Mouse (Mus musculus): ENCODE measurements around the gene Atg7. TPM values are rescaled to one million over a fixed set of nuclear protein-coding genes. Genes with fewer than 3 reads are reported as not detected.

Gene Atg7
- polyA plus RNA-seq, 1 experiment from 2014 or later: 21.6 TPM

GRCm38 (mm10) chr6:114831807-114832206 lies 188.9 kb downstream of the Atg7 start:
- H3K4me3 ChIP-seq (ENCODE audit: low read depth, low read length): no peak overlapping the region
- ATAC-seq (ENCODE audit: insufficient read depth): no peak
- H3K4me2 ChIP-seq: no peak overlapping the region
- no peak overlapping the region for H3K27ac ChIP-seq (ENCODE audit: low read depth)
- no peak for TF ChIP-seq CTCF (IDR thresholded peaks at IDR 0.05; ENCODE audit: low read depth)
- no peak for DNase-seq
- H3K4me1 ChIP-seq (ENCODE audit: insufficient read depth): peaks cover 15% of the 10 kb centered on the region
- H3K27me3 ChIP-seq (ENCODE audit: insufficient read depth, low read length): no peaks in the 10 kb centered on the region
- WGBS: 85% methylated on average over 3 of the region's 3 CpGs
- H3K36me3 ChIP-seq (ENCODE audit: insufficient read depth): no peaks in the 10 kb centered on the region
- H3K9ac ChIP-seq: no peak overlapping the region
- no peaks in the 10 kb centered on the region for H3K9me3 ChIP-seq (ENCODE audit: low read depth, low read length)

DNA sequence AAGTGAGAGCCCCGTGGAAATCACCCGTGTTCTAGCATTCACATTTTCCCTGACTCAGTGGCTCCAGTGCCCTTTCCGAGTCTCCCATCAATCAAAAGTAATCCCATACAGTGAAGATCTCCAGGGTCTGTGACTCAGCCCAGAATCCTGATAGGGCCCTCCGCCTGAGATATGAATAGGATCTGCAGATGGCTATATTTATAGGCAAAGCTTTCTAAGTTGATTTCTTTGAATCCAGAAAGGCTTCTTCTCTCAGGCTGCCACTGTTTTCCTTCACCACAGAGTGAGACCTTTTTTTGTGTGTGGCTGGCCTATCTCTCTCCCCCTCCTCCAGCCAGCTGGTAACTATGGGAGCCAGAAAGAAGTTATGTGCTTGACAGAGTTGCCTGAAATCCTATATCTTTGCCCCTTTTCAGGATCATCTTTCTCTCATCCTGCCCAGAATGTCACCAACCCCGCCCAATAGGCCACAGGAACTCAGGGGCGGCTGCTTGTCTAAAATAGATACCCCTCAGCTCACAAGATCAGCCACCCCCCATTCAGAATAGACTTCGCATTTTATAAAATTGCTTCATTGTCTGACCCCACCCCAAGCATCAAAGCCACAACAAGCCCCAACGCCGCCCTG lies 190.3 kb downstream of the Atg7 start:
- H3K4me1 ChIP-seq (ENCODE audit: insufficient read depth): peaks cover 15% of the 10 kb centered on the region
- no peaks in the 10 kb centered on the region; the same call in 1 of the 2 replicates for H3K9me3 ChIP-seq (ENCODE audit: low read depth, low read length)
- H3K9ac ChIP-seq: no peak overlapping the region
- no peak for DNase-seq
- no peak overlapping the region for H3K27ac ChIP-seq (ENCODE audit: low read depth)
- H3K36me3 ChIP-seq (ENCODE audit: insufficient read depth): no peaks in the 10 kb centered on the region
- peak; percentile 10; the same call in 1 of the 2 replicates for ATAC-seq (ENCODE audit: insufficient read depth)
- 49% methylated on average over 9 of the region's 9 CpGs for WGBS
- no peak overlapping the region for H3K4me3 ChIP-seq (ENCODE audit: low read depth, low read length)
- no peak overlapping the region for H3K4me2 ChIP-seq
- H3K27me3 ChIP-seq (ENCODE audit: insufficient read depth, low read length): no peaks in the 10 kb centered on the region
- TF ChIP-seq CTCF (IDR thresholded peaks at IDR 0.05; ENCODE audit: low read depth): no peak

DNA sequence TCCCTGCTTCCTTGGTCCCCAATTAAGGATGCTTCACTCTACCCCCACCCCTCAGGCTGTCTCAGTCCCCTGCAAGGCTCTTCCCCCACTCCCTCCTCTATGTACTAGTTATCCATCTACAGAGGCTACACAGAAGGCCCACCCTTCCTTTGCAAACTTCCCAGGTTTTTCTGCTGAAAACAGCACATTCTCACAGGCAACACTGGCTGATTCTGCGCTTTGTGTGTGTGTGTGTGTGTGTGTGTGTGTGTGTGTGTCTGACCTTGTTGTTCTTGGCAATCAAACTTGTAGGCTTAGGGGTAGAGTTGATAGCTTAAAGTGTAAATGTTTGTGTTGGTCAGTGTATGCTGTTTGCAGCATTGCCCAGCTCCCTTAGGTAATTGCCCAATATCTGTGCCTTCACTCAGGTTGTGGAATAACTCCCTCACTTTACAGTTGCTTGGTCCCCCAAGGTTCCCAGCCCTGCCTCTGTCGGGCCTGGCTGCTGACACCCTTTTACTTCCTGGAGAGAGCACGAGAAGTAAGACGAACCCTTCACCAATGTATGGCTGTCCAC lies 191.0 kb downstream of the Atg7 start:
- Histone ChIP-seq H3K36me3 (ENCODE audit: insufficient read depth) (no peaks in the 10 kb centered on the region), H3K27ac (ENCODE audit: low read depth) (peak overlapping the region; percentile 32; the same call in 1 of the 2 replicates), H3K9ac (no peak overlapping the region), H3K27me3 (ENCODE audit: insufficient read depth, low read length) (no peaks in the 10 kb centered on the region), H3K4me3 (ENCODE audit: low read depth, low read length) (no peak overlapping the region), H3K9me3 (ENCODE audit: low read depth, low read length) (peaks cover 3% of the 10 kb centered on the region; the same call in 1 of the 2 replicates), H3K4me1 (ENCODE audit: insufficient read depth) (peaks cover 16% of the 10 kb centered on the region), H3K4me2 (no peak overlapping the region)
- ATAC-seq (ENCODE audit: insufficient read depth) (peak; percentile 75; the same call in 1 of the 2 replicates), DNase-seq (peak; percentile 33)
- no peak for TF ChIP-seq CTCF (IDR thresholded peaks at IDR 0.05; ENCODE audit: low read depth)
- 28% methylated on average over 4 of the region's 4 CpGs for WGBS

DNA sequence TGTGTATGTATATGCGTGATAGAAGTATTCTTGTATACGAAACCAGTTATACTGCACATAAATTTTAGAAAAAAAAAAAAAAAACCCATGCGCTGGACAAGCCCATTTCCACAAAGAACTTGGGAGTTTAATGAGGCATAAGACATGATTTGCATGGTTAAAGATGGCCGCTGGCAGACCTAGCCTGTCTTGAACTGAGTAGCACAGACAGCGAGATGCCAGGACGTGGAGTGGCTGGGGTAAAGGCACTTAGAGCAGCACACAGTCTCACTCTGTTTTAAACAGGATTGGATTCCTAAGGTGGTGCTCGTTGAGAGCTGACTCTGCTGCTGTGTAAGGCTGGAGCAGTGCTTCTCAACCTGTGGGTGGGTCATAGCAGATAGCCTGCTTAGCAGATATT lies 192.4 kb downstream of the Atg7 start:
- no peaks in the 10 kb centered on the region for H3K36me3 ChIP-seq (ENCODE audit: insufficient read depth)
- no peak overlapping the region for H3K9ac ChIP-seq
- no peak for TF ChIP-seq CTCF (IDR thresholded peaks at IDR 0.05; ENCODE audit: low read depth)
- 80% methylated on average over 7 of the region's 7 CpGs for WGBS
- H3K27ac ChIP-seq (ENCODE audit: low read depth): no peak overlapping the region
- peaks cover 21% of the 10 kb centered on the region for H3K4me1 ChIP-seq (ENCODE audit: insufficient read depth)
- H3K4me3 ChIP-seq (ENCODE audit: low read depth, low read length): no peak overlapping the region
- no peak for ATAC-seq (ENCODE audit: insufficient read depth)
- peaks cover 3% of the 10 kb centered on the region; the same call in 1 of the 2 replicates for H3K9me3 ChIP-seq (ENCODE audit: low read depth, low read length)
- H3K27me3 ChIP-seq (ENCODE audit: insufficient read depth, low read length): no peaks in the 10 kb centered on the region
- no peak overlapping the region for H3K4me2 ChIP-seq
- DNase-seq: no peak

- 68% methylated on average over 1 of the region's 1 CpGs for WGBS
- ATAC-seq (ENCODE audit: insufficient read depth) (no peak), DNase-seq (no peak)
- Histone ChIP-seq H3K9me3 (ENCODE audit: low read depth, low read length) (peaks cover 3% of the 10 kb centered on the region; the same call in 1 of the 2 replicates), H3K9ac (no peak overlapping the region), H3K36me3 (ENCODE audit: insufficient read depth) (no peaks in the 10 kb centered on the region), H3K27me3 (ENCODE audit: insufficient read depth, low read length) (no peaks in the 10 kb centered on the region), H3K4me2 (no peak overlapping the region), H3K27ac (ENCODE audit: low read depth) (no peak overlapping the region), H3K4me1 (ENCODE audit: insufficient read depth) (peaks cover 21% of the 10 kb centered on the region), H3K4me3 (ENCODE audit: low read depth, low read length) (no peak overlapping the region)
- no peak for TF ChIP-seq CTCF (IDR thresholded peaks at IDR 0.05; ENCODE audit: low read depth)
Measured at GRCm38 (mm10) chr6:114835752-114836151, 192.9 kb downstream of the Atg7 start.

DNA sequence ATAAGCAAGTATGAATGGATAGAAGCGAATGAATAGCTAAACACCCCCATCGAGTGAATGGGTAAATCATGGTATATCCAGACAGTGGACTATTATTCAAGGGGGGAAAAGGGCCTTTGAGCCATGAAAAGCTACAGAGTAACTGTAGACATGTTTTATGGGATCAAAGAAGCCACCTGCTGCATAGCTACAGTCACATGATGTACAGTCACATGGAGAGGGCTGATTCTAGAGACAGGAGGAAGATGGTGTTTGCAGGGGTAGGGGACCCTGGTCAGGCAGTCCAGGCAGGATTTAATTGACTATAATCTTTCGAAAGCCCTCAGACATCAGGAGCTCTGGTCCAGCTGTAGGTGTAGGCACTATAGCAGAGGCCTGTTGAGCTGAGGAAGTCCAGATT lies 193.5 kb downstream of the Atg7 start:
- DNase-seq (no peak), ATAC-seq (ENCODE audit: insufficient read depth) (no peak)
- no peak for TF ChIP-seq CTCF (IDR thresholded peaks at IDR 0.05; ENCODE audit: low read depth)
- no peaks in the 10 kb centered on the region for H3K27me3 ChIP-seq (ENCODE audit: insufficient read depth, low read length)
- 83% methylated on average over 3 of the region's 3 CpGs for WGBS
- H3K27ac ChIP-seq (ENCODE audit: low read depth): no peak overlapping the region
- H3K4me1 ChIP-seq (ENCODE audit: insufficient read depth): peaks cover 21% of the 10 kb centered on the region
- H3K36me3 ChIP-seq (ENCODE audit: insufficient read depth): no peaks in the 10 kb centered on the region
- peaks cover 3% of the 10 kb centered on the region; the same call in 1 of the 2 replicates for H3K9me3 ChIP-seq (ENCODE audit: low read depth, low read length)
- no peak overlapping the region for H3K9ac ChIP-seq
- H3K4me2 ChIP-seq: no peak overlapping the region
- no peak overlapping the region for H3K4me3 ChIP-seq (ENCODE audit: low read depth, low read length)

- Histone ChIP-seq H3K4me1 (ENCODE audit: insufficient read depth) (peaks cover 11% of the 10 kb centered on the region), H3K4me3 (ENCODE audit: low read depth, low read length) (no peak overlapping the region), H3K4me2 (no peak overlapping the region), H3K9me3 (ENCODE audit: low read depth, low read length) (peaks cover 3% of the 10 kb centered on the region; the same call in 1 of the 2 replicates), H3K27ac (ENCODE audit: low read depth) (no peak overlapping the region), H3K27me3 (ENCODE audit: insufficient read depth, low read length) (no peaks in the 10 kb centered on the region), H3K36me3 (ENCODE audit: insufficient read depth) (no peaks in the 10 kb centered on the region), H3K9ac (no peak overlapping the region)
- ATAC-seq (ENCODE audit: insufficient read depth): peak; percentile 27; the same call in 1 of the 2 replicates
- DNase-seq: peak; percentile 48
- no peak for TF ChIP-seq CTCF (IDR thresholded peaks at IDR 0.05; ENCODE audit: low read depth)
- WGBS: 59% methylated on average over 4 of the region's 4 CpGs
Measured at GRCm38 (mm10) chr6:114838872-114839271, 196.0 kb downstream of the Atg7 start.
